Mouse (Mus musculus) frontal cortex, adult (tissue): ENCODE data around the gene Arid5a.

Experiments used
- ATAC-seq: cut with Nextera tagmentation; 2 replicates; pipeline ENCODE4 v1.9.2; 2017; ENCODE audit warnings: mild to moderate bottlenecking, moderate library complexity, mixed read lengths; ENCODE audit not compliant: low TSS enrichment

The Arid5a gene

GRCm38 (mm10) chr1:36323746-36324448 is 16.4 kb downstream of the Arid5a start:
- ATAC-seq, result peak; percentile 70

GRCm38 (mm10) chr1:36325900-36326321 is 18.4 kb downstream of the Arid5a start:
- no peak for ATAC-seq

- no peak for ATAC-seq
Observed at GRCm38 (mm10) chr1:36326815-36327214, 19.3 kb downstream of the Arid5a start.

GRCm38 (mm10) chr1:36331743-36332142 is 24.2 kb downstream of the Arid5a start:
- no peak for ATAC-seq

- ATAC-seq, result no peak
Observed at GRCm38 (mm10) chr1:36332955-36333887, 25.7 kb downstream of the Arid5a start.

GRCm38 (mm10) chr1:36342547-36342946 is 35.0 kb downstream of the Arid5a start:
- no peak for ATAC-seq

GRCm38 (mm10) chr1:36352351-36352750 is 44.8 kb downstream of the Arid5a start:
- ATAC-seq, result peak; percentile 87

GRCm38 (mm10) chr1:36356955-36357695 is 49.6 kb downstream of the Arid5a start:
- peak; percentile 56; the same call in 1 of the 2 replicates for ATAC-seq

- no peak for ATAC-seq
Observed at GRCm38 (mm10) chr1:36367698-36368097, 60.2 kb downstream of the Arid5a start.

- ATAC-seq, result peak; percentile 71
Observed at GRCm38 (mm10) chr1:36368112-36368968, 60.8 kb downstream of the Arid5a start.

GRCm38 (mm10) chr1:36368969-36369645 is 61.6 kb downstream of the Arid5a start, which contains the start of gene Kansl3:
TSS of gene Kansl3 (minus strand) at chr1:36369181.
- peak; percentile 95 for ATAC-seq

GRCm38 (mm10) chr1:36370918-36371317 is 63.4 kb downstream of the Arid5a start:
- ATAC-seq, result no peak

- ATAC-seq, result no peak
Observed at GRCm38 (mm10) chr1:36371934-36372845, 64.7 kb downstream of the Arid5a start, which contains the start of gene Fer1l5. TSS of gene Fer1l5 (plus strand) at chr1:36372291.
